Mouse (Mus musculus) activated CD4-positive, CD25-positive, alpha-beta regulatory T cell, adult 4 months (primary cell): ENCODE measurements around the gene Fut1. TPM values are rescaled to one million over a fixed set of nuclear protein-coding genes. Genes with fewer than 3 reads are reported as not detected.

Source experiments
- ATAC-seq: one replicate; pipeline ENCODE4 v1.8.0; 2017
- polyA plus RNA-seq, 2 experiments: library from polyadenylated mRNA; unstranded; fragments of 100-300 nt; shearing (Covaris generic); gene quantifications; one replicate each; pipeline ENCODE4 v1.2.1; 2017

The Fut1 gene
- polyA plus RNA-seq, 2 experiments from 2014 or later: not detected

GRCm38 (mm10) chr7:45605704-45606289, 11.3 kb upstream of the Fut1 start:
- no peak for ATAC-seq

- no peak for ATAC-seq
Measured at GRCm38 (mm10) chr7:45609511-45609910, 7.6 kb upstream of the Fut1 start.

- ATAC-seq: no peak
Measured at GRCm38 (mm10) chr7:45616277-45616676, 812 bp upstream of the Fut1 start.

GRCm38 (mm10) chr7:45618316-45618715, 1.2 kb downstream of the Fut1 start:
- no peak for ATAC-seq

GRCm38 (mm10) chr7:45619592-45619991, 2.5 kb downstream of the Fut1 start:
- no peak for ATAC-seq

GRCm38 (mm10) chr7:45621443-45621842, 4.4 kb downstream of the Fut1 start, which contains the start of gene Izumo1:
TSS of gene Izumo1 (plus strand) at chr7:45621811.
- no peak for ATAC-seq

- ATAC-seq: no peak
Measured at GRCm38 (mm10) chr7:45623507-45623906, 6.4 kb downstream of the Fut1 start.

GRCm38 (mm10) chr7:45624718-45625117, 7.6 kb downstream of the Fut1 start:
- no peak for ATAC-seq

GRCm38 (mm10) chr7:45625481-45625880, 8.4 kb downstream of the Fut1 start:
- ATAC-seq: no peak

GRCm38 (mm10) chr7:45626571-45627076, 9.5 kb downstream of the Fut1 start:
- no peak for ATAC-seq

- ATAC-seq: no peak
Measured at GRCm38 (mm10) chr7:45627261-45627660, 10.2 kb downstream of the Fut1 start, which contains the start of gene Rasip1. TSS of gene Rasip1 (plus strand) at chr7:45627488.

GRCm38 (mm10) chr7:45628364-45629294, 11.5 kb downstream of the Fut1 start:
- ATAC-seq: peak; percentile 89

GRCm38 (mm10) chr7:45630064-45630907, 13.2 kb downstream of the Fut1 start:
- ATAC-seq: no peak

GRCm38 (mm10) chr7:45632499-45632898, 15.4 kb downstream of the Fut1 start:
- no peak for ATAC-seq

GRCm38 (mm10) chr7:45634946-45635681, 18.0 kb downstream of the Fut1 start:
- no peak for ATAC-seq

- no peak for ATAC-seq
Measured at GRCm38 (mm10) chr7:45635711-45636688, 18.9 kb downstream of the Fut1 start.

- no peak for ATAC-seq
Measured at GRCm38 (mm10) chr7:45637710-45638109, 20.6 kb downstream of the Fut1 start.

GRCm38 (mm10) chr7:45638623-45639401, 21.7 kb downstream of the Fut1 start:
- no peak for ATAC-seq

- no peak for ATAC-seq
Measured at GRCm38 (mm10) chr7:45639561-45640027, 22.5 kb downstream of the Fut1 start, which contains the start of gene Mamstr. TSS of gene Mamstr (plus strand) at chr7:45639977.
